Mouse (Mus musculus): ENCODE data around the gene Zfp599.
A peak's percentile ranks its signal among the peaks of the same experiment; 100 is the strongest.
"Not testable (repeated sequence)": the region's sequence is repeated elsewhere in the genome, so short reads cannot be mapped to it uniquely, and the experiment has no call there.

The Zfp599 gene

GRCm38 (mm10) chr9:22259184-22260091 is at the start of gene Zfp599:
Gene Zfp599 (minus strand): TSS chr9:22259895.
- peak; percentile 76 for DNase-seq

- DNase-seq: not testable (repeated sequence)
Measured at GRCm38 (mm10) chr9:22307920-22308262, 48.2 kb upstream of the Zfp599 start.

DNA sequence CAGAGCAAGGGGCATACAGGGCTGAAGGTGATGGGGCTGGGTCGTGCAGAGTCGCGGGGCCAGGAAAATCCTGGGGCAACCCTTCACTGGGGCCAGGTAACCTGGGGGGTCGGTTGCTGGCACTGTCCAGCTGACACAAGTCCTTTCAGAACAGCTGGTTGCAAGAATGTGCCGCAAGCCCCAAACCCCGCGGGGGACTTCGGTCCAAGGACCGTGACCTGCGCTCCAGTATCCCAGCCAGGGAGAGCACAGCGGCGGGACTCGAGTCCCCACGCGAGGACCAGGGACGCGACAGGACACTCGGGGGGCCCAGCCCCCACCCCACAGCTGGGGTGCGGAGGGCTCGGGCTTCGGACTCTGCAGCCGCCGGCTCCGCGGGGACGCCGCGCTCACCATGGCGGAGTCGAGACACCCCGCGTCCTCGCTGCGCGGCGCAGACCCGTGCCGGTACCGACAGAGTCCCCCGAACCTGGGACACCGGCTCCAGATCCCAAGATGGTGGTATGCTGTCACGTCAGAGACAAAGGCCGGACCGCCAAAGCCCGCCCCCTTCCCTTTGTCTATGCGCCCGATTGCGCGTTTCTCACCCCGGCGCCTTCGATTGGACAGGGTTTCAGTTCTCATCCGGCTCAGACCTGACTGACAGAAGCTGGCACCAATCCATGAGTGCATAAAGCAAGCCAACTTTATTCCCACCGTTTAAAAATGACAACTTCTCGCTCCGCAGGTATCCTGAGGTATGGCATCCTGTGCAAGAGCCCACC is 47.6 kb upstream of the Zfp599 start, which contains the start of gene Zfp810:
TSS of gene Zfp810 (minus strand) at position 493 of the 764 bp plus-strand sequence.
- DNase-seq: peak; percentile 94

DNA sequence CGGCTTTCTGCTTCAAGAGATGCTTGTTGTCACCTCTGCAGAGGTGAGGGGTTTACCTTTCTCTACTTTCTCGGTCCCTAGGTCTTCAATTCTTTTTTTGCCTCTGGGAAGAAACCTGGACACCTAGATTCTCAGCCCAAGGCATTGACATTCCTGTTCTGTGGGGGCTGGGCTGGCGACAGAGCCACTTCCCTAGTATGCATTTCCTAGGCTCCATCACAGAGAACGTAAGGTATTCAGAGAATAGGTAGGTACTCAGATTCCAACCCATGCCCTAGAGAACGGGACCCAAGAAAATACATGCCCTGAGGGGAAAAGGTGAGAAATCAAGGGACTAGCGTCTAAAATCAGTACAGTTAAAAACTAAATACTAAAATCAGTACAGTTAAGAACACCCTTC is 47.0 kb upstream of the Zfp599 start:
- DNase-seq: no peak

DNA sequence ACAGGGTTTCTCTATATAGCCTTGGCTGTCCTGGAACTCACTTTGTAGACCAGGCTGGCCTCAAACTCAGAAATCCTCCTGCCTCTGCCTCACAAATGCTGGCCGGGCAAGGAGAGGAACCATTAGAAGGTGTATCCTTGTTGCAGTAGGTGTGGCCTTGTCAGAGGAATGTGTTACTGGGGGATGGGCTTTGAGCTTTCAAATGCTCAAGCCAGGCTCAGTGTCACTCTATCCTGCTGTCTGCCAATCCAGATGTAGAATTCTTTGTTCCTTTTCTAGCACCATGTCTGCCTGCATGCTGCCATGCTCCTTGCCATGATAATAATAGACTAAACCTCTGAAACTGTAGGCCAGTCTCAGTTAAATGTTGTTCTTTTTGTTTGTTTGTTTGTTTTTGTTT is 42.5 kb upstream of the Zfp599 start:
- DNase-seq: no peak

- no peak for DNase-seq
Measured at GRCm38 (mm10) chr9:22278733-22279132, 19.0 kb upstream of the Zfp599 start.

DNA sequence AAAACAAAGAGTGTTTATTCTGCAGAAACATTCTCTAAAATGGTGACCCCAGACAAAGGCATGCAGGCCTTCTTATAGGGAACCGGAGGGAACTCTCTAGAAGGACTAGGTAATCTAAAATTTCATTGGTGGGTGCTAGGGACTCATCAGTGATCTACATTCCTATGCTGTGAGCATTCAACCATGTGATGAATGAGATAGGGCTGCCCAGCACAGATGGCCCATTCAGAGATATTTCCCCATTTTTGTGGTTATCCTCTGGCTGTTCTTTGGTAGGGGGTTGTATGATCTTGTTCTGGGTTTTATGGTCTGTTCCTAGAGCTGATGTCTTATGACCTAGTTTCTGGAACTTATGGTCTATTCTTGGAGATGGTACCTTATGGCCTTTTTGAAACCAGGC is 9.2 kb upstream of the Zfp599 start:
- no peak for DNase-seq

DNA sequence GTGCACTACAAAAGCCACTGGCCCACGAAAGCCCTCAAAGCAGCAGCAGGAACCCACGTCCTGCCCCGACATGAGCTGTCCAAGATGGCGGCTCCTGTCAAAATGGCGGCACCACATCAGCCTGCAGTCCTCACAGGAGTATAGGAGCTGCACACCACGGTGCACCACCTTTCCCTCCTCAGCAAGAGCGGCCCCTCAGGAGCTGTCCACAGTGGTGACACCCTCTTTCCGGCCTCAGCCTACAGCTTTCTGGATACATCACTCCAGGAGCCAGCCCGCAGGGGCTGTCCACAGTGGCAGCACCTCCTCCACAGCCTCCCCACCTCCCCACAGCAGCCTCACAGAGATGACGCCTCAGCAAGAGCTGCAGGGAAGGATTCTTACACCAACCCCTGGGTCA is 2.9 kb upstream of the Zfp599 start:
- no peak for DNase-seq

DNA sequence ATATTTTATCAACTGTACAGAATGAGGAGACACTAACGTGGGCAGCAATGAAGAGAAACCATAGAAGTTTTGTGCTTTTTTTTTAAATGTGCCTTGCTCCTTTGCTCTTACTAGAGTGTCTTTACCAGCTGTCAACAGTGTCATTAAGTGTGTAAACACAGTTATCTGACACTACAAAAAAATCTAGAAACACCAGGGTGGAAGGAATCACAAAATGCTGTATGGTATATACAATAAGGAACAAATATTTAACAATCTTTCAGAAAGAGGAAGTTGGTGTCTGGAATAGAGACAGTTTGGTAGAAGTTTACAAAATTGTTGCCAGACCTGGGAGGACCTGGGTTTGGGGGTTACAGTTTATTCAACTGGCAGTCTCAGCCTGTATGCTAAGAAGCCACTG is 1.9 kb upstream of the Zfp599 start:
- no peak for DNase-seq

DNA sequence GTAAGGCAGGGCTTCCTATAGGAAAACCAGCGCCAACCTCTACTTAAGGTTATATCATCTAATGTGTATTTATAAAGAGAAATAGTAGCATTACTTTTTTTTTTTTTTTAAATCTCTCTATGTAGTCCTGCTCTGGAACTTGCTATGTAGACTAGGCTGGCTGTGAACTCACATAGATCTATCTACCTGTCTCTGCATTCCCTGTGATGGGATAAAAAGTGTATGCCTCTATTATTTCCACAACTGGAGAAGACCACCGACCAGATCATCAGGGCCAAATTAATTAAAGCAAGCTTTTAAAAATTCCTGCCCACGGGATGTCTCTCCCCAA is 362 bp upstream of the Zfp599 start:
- no peak for DNase-seq

DNA sequence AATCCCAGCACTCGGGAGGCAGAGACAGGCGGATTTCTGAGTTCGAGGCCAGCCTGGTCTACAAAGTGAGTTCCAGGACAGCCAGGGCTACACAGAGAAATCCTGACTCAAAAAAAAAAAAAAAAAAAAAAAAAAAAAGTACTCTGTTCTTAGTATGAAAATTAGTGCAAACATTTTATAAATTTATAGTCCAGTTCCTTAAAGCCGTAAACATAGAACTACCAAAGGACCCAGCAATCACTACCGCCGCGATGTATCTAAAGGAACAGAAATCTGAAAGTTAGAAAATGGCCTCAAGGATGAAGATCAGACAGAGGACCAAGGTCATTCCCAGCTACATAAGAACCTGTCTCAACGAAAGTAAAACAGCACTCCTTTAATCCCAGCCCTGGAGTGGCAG is 911 bp downstream of the Zfp599 start:
- no peak for DNase-seq

GRCm38 (mm10) chr9:22256579-22256978 is 3.1 kb downstream of the Zfp599 start:
- DNase-seq: no peak

DNA sequence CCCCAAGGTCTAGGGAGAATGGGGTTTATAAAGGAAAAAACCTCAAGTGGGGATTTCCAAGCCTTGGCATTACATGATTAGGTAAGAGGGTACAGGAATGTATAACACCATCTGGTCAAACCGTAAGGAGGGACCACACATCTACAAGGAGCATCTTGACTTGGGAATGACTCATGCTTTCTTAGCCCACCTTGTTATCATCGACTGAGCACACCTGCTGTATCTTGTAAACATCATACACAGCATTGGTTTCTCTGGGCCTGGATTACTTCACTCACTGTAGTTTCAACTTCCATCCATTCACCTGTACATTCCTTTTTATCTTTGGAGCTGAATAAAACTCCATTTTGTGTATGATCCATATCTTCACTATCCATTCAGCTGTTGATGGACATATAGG is 15.5 kb downstream of the Zfp599 start:
- DNase-seq: no peak

DNA sequence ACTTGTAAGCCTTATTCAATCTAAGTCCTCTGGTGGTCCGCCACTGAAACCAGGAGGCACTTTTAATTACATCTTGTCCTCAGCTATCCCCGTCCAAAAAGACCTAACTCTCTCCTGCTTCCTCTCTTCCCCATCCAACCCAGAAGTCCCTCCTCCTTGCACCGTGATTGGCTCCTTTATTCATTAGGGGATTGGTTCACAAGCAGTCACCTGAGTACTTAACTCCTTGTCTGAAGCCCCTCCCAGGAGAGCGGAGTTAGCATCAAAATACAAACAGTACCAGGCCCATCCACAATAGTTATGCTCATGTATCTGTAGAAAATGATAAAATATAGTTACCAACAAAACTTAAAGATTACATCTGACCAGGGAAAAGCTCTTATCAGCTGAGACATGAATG is 19.7 kb downstream of the Zfp599 start:
- DNase-seq: no peak

DNA sequence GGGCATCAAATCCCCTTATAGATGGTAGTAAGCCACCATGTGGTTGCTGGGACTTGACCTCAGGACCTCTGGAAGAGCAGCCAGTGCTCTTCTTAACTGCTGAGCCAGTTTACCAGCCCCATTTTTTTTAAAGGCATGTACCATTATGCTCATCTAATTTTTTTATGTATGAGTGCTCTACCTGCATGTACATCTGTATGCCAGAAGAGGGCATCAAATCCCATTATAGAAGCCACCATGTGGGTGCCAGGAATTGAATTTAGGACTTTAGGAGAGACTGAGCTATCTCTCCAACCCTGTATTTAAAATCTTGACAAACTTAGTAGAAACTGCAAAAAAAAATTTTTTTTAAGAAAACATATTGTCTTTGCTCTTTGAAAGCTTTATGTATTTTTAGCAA is 29.1 kb downstream of the Zfp599 start:
- DNase-seq: no peak

DNA sequence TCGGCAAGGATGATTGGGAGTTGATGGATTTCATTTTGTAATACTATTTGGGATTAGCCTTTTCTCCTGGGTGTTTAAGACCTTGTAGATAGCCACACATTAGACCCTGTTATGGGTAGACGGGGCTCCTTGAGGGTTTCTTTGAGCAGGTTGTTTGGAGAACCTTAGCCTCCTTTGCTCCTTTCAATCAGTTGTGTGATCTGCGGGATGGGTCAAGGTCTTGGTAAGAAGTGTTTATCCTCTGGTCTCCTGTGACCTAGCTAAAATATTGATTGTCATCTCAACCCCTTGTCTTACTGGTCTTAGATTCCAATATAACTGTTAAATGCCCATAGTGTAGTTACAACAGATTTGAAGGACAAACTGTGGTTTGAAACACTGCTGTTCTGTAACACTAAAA is 29.6 kb downstream of the Zfp599 start:
- no peak for DNase-seq

DNA sequence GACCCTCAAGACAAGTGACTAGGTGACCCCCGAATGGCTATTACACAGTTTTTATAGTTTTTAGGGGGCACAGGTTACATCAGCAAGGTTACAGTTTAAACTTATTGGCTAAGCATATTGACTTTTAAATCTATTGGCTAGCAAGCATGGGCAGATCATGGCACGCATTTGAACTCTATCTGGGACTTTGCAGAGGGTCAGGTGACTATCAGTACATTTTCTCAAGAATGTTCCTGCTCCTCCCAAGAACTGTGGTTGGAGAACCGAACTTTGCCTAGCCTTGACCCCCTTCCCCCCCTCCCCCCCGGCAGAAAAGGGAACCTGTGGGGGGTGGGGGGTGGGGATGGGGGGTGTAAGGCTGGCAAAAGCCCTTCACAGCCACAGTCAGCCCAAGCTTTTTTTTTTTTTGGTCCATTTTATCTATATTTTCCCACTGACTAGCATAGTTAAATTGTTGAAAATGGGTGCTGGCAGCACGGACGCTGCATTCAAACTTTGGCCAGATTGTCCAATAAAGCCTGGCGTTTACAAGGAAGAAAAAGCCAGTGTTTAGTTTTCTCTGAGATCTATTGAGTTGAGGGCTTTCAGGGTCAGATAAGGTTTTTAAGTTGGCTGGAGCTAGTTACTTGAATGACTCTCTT is 30.2 kb downstream of the Zfp599 start:
- DNase-seq: no peak

GRCm38 (mm10) chr9:22226846-22227245 is 32.8 kb downstream of the Zfp599 start:
- DNase-seq: no peak

- not testable (repeated sequence) for DNase-seq
Measured at GRCm38 (mm10) chr9:22226389-22226673, 33.4 kb downstream of the Zfp599 start.

GRCm38 (mm10) chr9:22225581-22226388 is 33.9 kb downstream of the Zfp599 start, which contains the start of gene Zfp809:
Gene Zfp809 (plus strand): TSS chr9:22225714.
- peak; percentile 100 for DNase-seq

- DNase-seq: peak; percentile 75
Measured at GRCm38 (mm10) chr9:22224536-22225503, 34.9 kb downstream of the Zfp599 start.

DNA sequence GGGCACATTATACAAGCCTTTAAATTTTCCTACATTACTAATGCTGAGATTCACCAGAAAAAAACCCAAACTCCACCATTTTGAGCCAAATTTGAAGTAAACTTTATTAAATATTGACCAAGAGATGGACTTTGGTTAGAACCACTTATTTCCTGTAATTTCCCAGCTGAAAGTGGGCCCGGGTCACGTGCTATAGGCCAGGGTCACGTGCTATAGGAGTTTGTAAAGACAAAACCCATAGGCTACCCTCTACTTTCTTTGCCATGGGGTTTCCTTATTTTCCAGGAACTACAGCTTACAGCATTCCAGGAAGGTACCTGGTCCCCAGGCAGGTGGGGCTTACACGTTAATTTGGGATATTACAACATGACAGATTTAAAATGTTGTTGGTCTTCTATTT is 35.6 kb downstream of the Zfp599 start:
- DNase-seq: no peak

All from thymus, postnatal 4 days (tissue).